Mouse (Mus musculus): ENCODE data around the gene Larp1b.
"Not testable (repeated sequence)": the region's sequence is repeated elsewhere in the genome, so short reads cannot be mapped to it uniquely, and the experiment has no call there.

The Larp1b gene

DNA sequence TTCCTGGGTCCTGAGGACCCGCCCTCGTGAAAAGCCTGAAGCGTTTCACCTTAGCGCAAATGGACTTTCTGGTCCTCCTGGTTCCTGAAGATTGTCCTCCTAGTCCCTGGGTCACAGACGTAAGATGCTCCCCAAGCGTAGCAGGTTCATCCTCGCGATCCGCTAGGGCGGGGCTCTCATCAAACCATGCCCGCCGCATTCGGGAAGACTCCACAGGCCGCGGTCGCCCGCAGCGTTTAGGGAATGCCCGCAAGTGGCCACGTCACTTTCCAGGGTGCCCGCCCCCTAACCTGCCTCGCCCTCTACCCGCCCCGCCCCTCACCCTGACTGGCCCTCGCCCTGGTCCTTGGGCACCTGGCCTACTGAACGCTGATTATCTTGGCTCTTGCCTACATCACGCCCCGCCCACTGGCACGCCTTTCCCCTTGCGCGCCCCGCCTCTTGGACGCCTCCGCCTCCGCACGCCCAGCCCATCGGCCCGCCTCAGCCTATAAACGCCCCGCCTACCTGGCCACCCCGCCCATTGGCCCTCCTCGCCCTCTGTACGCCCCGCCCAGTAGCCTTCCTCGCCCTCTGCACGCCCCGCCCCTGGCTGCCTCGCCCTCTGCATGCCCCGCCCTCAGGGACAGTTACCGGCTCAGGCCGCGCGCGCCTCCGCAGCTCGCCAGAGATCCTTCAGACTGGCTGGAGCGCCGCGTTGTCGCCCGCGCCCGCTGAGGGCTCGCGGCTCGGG is at the start of gene Larp1b:
TSS of gene Larp1b (plus strand) at position 659 of the 733 bp plus-strand sequence.
- DNase-seq (ENCODE audit: low read depth, low spot score), result peak; percentile 93

DNA sequence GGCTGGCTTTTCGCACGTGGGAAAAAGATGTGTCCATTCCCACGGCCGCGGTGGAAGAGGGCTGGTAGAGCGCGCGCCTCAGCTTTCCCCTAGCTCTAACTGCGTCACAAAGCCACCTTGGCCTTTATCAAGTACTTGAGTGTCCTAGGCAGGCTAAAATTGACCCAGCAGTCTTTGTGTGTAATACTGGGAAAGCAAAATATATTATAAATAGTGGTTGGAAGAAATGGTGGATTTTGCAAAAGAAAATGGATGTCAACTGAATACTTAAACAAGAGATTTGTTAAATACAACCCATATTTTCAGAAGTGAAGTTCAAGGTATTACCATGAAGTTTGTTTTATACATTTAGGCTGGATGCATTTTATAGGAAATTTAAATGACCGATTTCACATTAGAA is 47.2 kb upstream of the Larp1b start, which contains the start of gene 1700034I23Rik:
TSS of gene 1700034I23Rik (minus strand) at position 101 of the 400 bp plus-strand sequence.
- not testable (repeated sequence) for DNase-seq (ENCODE audit: low read depth, low spot score)

DNA sequence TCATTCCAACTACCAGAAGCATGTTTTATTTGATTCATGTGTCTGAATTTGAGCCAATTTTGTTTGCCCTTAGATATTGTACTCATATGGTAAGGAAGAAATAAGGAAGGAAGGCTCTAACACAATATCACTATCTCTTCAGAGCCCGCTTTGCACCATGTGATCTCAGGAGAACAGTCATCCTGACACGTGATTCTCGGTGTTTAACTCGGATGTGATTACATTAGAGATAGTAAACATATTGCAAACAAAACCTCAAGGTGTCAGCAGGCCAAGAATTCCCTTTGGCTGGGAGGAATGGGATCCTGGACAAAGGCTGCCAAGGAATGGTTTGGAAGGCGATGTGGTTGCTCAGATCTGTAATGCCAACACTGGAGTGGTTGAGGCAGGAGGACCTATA is 11.4 kb upstream of the Larp1b start:
- DNase-seq (ENCODE audit: low read depth, low spot score), result no peak

DNA sequence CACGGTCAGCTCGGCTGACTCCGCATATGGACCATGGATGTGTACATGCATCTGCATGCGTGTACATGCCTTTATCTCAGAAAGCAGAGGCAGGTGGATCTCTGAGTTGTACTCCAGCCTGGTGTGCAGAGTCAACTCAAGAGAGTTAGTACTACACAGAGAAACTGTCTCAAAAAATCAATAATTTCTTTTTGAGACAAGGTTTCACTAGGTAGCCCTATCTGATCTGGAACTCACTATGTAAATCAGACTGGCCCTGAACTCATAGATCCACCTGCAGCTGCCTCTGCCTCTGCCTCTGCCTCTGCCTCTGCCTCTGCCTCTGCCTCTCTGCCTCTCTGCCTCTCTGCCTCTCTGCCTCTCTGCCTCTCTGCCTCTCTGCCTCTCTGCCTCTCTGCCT is 11.0 kb upstream of the Larp1b start:
- no peak for DNase-seq (ENCODE audit: low read depth, low spot score)

- no peak for DNase-seq (ENCODE audit: low read depth, low spot score)
Measured at GRCm38 (mm10) chr3:40939019-40939418, 10.6 kb upstream of the Larp1b start.

- no peak for DNase-seq (ENCODE audit: low read depth, low spot score)
Measured at GRCm38 (mm10) chr3:40949903-40950600, 424 bp downstream of the Larp1b start.

DNA sequence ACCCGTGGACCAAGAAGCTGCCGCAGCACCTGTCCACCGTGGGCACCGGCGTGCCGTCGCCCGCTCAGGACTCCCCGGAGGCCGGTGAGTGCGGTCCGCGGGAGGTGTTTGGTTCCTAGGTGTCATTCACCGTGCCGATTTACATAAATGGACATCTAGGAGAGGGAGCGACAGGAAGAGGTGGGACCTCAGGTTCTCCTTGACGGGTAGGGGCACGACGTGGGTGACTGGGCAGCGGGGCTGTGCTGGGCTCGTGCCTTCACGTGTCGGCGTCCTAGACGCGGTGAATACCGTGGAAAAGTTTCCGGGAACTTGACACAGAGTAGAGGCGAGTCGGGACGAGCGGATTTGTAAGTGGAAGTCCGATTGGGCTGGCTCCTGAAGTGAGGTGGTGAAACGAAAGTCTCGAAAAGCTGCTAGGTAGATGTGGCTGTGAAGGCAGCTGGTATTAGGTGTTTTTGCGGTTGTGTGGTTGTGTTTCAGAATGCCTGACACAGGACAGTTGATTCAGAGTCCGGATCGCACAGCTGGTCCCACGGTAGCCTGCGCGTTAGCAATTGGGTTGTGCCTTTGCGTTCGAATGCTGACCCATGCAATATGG is 1.1 kb downstream of the Larp1b start:
- DNase-seq (ENCODE audit: low read depth, low spot score), result peak; percentile 21

- DNase-seq (ENCODE audit: low read depth, low spot score), result peak; percentile 14
Measured at GRCm38 (mm10) chr3:40951365-40951764, 1.7 kb downstream of the Larp1b start.

- no peak for DNase-seq (ENCODE audit: low read depth, low spot score)
Measured at GRCm38 (mm10) chr3:40952606-40953005, 3.0 kb downstream of the Larp1b start.

GRCm38 (mm10) chr3:40954792-40955191 is 5.2 kb downstream of the Larp1b start:
- DNase-seq (ENCODE audit: low read depth, low spot score), result no peak

DNA sequence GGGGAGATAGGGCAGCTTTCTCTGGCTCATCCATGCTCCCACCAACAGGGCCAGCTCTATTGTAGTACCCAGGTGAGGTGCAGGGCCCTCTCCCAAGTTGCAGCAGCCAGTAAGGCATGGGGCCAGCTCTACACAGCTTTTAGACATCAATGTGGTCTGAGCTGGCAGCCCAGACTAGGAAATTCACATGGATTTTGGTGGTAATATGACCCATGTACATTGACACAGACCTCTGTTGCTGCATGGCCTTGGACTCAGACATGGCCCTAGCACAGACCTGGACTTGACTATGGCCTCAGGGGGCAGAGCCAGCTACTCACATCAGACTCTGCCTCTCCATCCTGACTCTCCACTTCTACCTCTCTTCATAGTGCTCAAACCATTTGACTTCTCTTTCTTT is 9.2 kb downstream of the Larp1b start:
- no peak for DNase-seq (ENCODE audit: low read depth, low spot score)

- no peak for DNase-seq (ENCODE audit: low read depth, low spot score)
Measured at GRCm38 (mm10) chr3:40980758-40981157, 31.1 kb downstream of the Larp1b start.

- DNase-seq (ENCODE audit: low read depth, low spot score), result no peak
Measured at GRCm38 (mm10) chr3:40987539-40987938, 37.9 kb downstream of the Larp1b start.

DNA sequence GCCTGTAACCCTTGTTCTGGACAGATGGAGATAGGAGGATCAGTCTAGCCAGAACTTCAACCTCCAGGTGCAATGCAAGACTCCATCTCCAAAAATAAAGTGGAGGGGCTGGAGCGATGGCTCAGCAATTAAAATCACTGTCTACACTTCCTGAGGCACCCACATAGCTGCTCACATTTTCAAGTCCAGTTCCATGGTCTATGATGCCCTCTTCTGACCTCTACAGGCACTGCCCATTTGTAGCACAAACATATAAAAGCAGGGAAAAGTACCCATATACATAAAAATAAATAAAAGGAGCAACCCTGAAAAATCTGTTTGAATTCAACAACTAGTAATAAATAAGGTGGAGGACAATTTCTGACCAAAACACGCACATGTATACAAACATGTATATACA is 39.1 kb downstream of the Larp1b start:
- DNase-seq (ENCODE audit: low read depth, low spot score), result no peak

GRCm38 (mm10) chr3:40991541-40991940 is 41.9 kb downstream of the Larp1b start:
- DNase-seq (ENCODE audit: low read depth, low spot score), result no peak

DNA sequence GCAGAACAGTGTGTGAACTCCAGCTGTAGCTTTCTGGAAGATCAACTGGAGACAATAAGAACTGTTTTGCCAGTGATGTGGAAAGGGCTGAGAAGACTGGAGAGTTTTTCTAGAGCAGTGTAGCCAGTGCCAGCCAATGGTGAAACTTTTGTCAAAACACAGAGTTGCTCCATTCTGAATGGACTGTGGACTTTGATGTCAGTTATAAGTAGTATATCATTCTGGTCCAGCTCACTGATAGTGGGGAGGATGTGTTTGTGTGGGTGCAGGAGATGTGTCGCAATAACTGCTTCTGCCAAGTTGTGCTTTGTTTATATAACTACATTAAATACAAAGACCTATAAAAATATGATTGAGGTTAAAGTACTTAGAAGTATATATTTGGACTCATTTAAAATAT is 45.5 kb downstream of the Larp1b start:
- no peak for DNase-seq (ENCODE audit: low read depth, low spot score)

DNA sequence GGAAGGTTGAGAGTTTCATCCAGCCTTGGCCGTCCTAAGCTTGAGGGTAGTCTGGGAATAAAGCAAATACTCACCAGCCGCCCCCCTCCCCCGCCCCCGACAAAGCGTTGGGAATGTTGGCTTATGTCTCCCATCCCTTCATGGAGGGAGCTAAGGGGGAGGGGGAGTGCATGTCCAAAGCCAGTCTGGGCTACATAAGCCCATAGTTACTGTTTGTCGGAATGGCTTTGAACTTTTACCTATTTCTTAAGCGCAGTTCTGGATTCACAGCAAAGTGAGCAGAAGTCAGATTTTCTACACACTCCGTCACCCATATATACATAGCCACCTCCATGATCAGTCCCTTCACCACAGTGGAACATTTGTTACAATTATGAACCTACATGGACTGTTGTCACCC is 59.7 kb downstream of the Larp1b start:
- no peak for DNase-seq (ENCODE audit: low read depth, low spot score)

DNA sequence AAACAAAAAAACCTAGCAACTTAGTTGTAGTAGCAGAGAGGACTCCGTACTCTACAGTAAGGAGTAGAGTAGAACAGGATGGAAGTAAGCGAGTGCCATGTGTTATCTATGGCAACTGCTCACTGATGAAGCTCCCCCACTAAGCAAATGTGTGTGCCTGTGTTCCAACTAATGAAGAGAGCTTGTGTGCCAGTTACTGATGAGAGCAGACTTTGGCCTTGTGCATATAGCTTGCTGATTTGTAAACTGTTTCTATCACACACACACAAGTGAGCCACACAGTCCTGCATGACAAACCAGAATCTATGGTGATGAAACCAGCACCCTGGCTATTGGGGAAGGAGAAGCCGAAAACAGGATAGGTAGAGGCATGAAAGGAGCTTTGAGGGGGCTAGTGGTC is 60.4 kb downstream of the Larp1b start:
- no peak for DNase-seq (ENCODE audit: low read depth, low spot score)

- DNase-seq (ENCODE audit: low read depth, low spot score), result no peak
Measured at GRCm38 (mm10) chr3:41010701-41011100, 61.1 kb downstream of the Larp1b start.

- DNase-seq (ENCODE audit: low read depth, low spot score), result no peak
Measured at GRCm38 (mm10) chr3:41012451-41012850, 62.8 kb downstream of the Larp1b start.

DNA sequence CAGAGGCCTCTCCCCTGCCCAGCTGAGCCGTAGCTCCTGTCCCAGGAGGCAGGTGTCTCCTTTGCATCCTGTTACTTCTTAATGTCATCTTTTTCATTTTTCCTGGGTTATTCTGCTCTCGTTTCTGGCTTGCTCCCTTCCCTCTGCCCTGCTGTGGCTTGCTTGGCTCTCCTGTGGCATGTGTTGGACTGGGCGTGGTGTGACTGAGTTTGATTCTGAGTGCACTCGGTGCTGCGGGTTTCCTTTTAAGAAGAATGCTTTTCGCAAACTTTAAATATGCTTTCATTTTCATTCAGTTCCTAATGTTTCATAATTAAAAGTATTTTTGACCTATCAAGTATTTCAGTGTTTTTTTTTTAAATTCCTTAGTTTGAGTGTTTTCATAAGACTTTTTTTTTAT is 65.3 kb downstream of the Larp1b start:
- DNase-seq (ENCODE audit: low read depth, low spot score), result no peak

- DNase-seq (ENCODE audit: low read depth, low spot score), result no peak
Measured at GRCm38 (mm10) chr3:41018022-41018608, 68.5 kb downstream of the Larp1b start.

Measured in forelimb bud, embryonic 11.5 days (tissue).